Mouse (Mus musculus) kidney, embryonic 16.5 days (tissue): ENCODE results near the gene Pif1. TPM values are rescaled to one million over a fixed set of nuclear protein-coding genes. Genes with fewer than 3 reads are reported as not detected.

Source experiments
- ATAC-seq: fragments of 200-750 bp; cut with Nextera tagmentation; 2 replicates; pipeline ENCODE4 v1.8.0; 2017; ENCODE audit warnings: moderate TSS enrichment; ENCODE audit not compliant: low FRiP score, low TSS enrichment
- H3K27ac ChIP-seq: fragments of 300-500 bp; sonication (generic); 2 replicates; pipeline ENCODE4 v1.5.1; 2014; ENCODE audit warnings: low read length
- H3K27me3 ChIP-seq: fragments of 300-500 bp; sonication (generic); 2 replicates; pipeline ENCODE4 v1.6.1; 2014; ENCODE audit warnings: low read length, control low read depth, mixed read lengths; ENCODE audit not compliant: insufficient read depth
- H3K36me3 ChIP-seq: fragments of 300-500 bp; sonication (generic); 2 replicates; pipeline ENCODE4 v1.6.1; 2014; ENCODE audit warnings: low read length, control low read depth, mixed read lengths; ENCODE audit not compliant: insufficient read depth
- H3K4me1 ChIP-seq: fragments of 300-500 bp; sonication (generic); 2 replicates; pipeline ENCODE4 v1.6.1; 2014; ENCODE audit warnings: low read length, control low read depth, mixed read lengths; ENCODE audit not compliant: insufficient read depth
- H3K4me2 ChIP-seq: fragments of 300-500 bp; sonication (generic); replicated peaks from 2 replicates; pipeline ENCODE4 v1.6.1; 2014; ENCODE audit warnings: low read depth, low read length
- H3K4me3 ChIP-seq: fragments of 300-500 bp; sonication (generic); 2 replicates; pipeline ENCODE4 v1.5.1; 2014; ENCODE audit warnings: mild to moderate bottlenecking, low read length
- H3K9ac ChIP-seq: fragments of 300-500 bp; sonication (generic); replicated peaks from 2 replicates; pipeline ENCODE4 v1.6.1; 2014; ENCODE audit warnings: low read length
- H3K9me3 ChIP-seq: fragments of 300-500 bp; sonication (generic); 2 replicates; pipeline ENCODE4 v1.6.1; 2016; ENCODE audit warnings: low read length, control low read depth
- WGBS: fragments of 180-500 bp; shearing (Covaris S2); extraction: QIAGEN DNeasy Blood & Tissue Kit; methylation state at CpG from one replicate; pipeline ENCODE4 v1.1.7; 2014; 5-methylcytosine and 5-hydroxymethylcytosine counted together
- polyA plus RNA-seq: library from polyadenylated mRNA; unstranded; fragments of >200 nt; fragmentation: Nextera tagmentation; extraction: Ambion mirVana; gene quantifications from 2 replicates; pipeline ENCODE4 v1.2.1, GENCODE M21; 2015

Pif1 gene
- polyA plus RNA-seq = 15.5 and 16.9 TPM in 2 replicates

- Histone ChIP-seq H3K4me3 (peak within 1 kb of the TSS; percentile 66), H3K27ac (peak within 1 kb of the TSS; percentile 58; the same call in 1 of the 2 replicates), H3K36me3 (peaks cover 16% of the 10 kb centered on the region), H3K9me3 (no peaks in the 10 kb centered on the region), H3K9ac (peak within 1 kb of the TSS; percentile 80), H3K4me1 (peaks cover 24% of the 10 kb centered on the region), H3K27me3 (no peaks in the 10 kb centered on the region), H3K4me2 (peak within 1 kb of the TSS; percentile 90)
- WGBS = 11% methylated on average over 28 of the region's 28 CpGs
- ATAC-seq = peak; percentile 85
Observed at GRCm38 (mm10) chr9:65586406-65587269, at the start of gene Pif1. Gene Pif1 (plus strand): TSS chr9:65587160.

- Histone ChIP-seq H3K27ac (no peak overlapping the region), H3K36me3 (no peaks in the 10 kb centered on the region), H3K9me3 (no peaks in the 10 kb centered on the region), H3K9ac (no peak overlapping the region), H3K4me1 (peaks cover 8% of the 10 kb centered on the region; the same call in 1 of the 2 replicates), H3K27me3 (no peaks in the 10 kb centered on the region), H3K4me2 (no peak overlapping the region), H3K4me3 (no peak overlapping the region)
- WGBS = 89% methylated on average over 8 of the region's 8 CpGs
- ATAC-seq = no peak
Observed at GRCm38 (mm10) chr9:65537901-65538630, 48.9 kb upstream of the Pif1 start.

- no peak for ATAC-seq
- H3K9ac ChIP-seq = no peak overlapping the region
- H3K4me3 ChIP-seq = no peak overlapping the region
- H3K27me3 ChIP-seq = no peaks in the 10 kb centered on the region
- no peak overlapping the region for H3K27ac ChIP-seq
- 76% methylated on average over 9 of the region's 9 CpGs for WGBS
- no peak overlapping the region for H3K4me2 ChIP-seq
- peaks cover 8% of the 10 kb centered on the region; the same call in 1 of the 2 replicates for H3K4me1 ChIP-seq
- H3K9me3 ChIP-seq = no peaks in the 10 kb centered on the region
- H3K36me3 ChIP-seq = no peaks in the 10 kb centered on the region
Observed at GRCm38 (mm10) chr9:65539697-65540096, 47.3 kb upstream of the Pif1 start.

DNA sequence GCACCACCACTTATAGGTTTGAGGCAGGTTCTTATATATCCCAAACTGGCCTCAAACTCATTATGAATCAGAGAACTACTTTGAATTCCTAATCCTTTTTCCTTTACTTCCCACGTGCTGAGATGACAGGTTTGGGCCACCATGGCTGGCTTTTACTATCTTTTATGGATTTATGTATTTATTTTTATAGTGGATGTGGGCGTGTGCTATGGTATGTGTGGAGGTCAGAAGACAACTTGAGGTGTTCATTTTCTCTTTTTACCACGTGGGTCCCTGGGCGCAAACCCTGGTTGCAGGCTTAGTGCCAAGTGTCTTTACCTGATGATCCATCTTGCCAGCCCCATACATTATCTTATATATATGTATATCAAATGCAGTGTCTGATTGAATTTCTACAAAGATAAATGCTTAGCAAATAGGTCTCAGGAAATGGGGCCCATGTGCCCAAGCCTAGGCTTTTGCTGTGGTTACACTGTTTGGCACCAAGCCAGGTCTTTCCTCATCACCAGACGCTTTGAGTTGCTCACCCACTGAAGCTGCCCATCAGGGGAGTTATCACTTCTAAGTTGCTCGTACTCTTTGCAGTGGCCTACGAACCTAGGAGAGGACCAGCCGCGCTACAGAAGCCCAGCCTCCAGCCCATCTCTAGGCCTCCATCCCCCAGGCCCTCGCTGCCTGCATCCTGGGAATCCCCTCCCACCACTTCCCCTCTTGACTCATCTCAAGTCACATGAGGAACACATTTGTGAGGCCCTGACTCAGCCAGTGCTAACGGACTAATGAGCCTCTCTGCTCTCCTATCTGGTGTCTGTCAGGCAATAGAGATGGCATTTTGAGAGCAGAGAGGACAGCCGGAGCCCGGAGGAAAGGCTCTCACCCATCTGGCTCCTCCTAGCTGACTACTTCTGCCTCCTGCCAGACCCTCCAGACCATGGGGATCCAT, 45.6 kb upstream of the Pif1 start:
- 54% methylated on average over 13 of the region's 13 CpGs for WGBS
- Histone ChIP-seq H3K4me1 (peaks cover 14% of the 10 kb centered on the region; the same call in 1 of the 2 replicates), H3K9me3 (no peaks in the 10 kb centered on the region), H3K4me2 (no peak overlapping the region), H3K36me3 (no peaks in the 10 kb centered on the region), H3K27me3 (no peaks in the 10 kb centered on the region), H3K27ac (peak overlapping the region; percentile 64), H3K4me3 (no peak overlapping the region), H3K9ac (no peak overlapping the region)
- no peak for ATAC-seq

DNA sequence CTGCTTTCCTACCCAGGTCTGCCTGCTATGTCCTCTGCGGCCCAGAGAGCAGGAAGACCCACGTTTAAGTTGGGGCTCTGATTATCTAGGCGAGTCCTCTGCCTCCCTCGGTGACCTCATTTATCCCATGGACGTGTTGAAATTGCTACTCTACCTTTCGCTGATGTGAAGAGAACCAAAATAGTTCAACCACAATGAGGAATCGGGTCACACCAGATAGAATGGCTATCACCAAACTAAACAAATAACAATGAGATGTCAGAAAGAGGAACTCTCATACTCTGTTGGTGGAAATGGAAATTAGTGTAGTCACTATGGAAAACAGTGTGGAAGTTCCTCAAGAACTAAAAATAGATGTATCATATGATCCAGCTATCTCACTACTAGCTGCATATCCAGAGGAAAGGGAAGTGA, 44.8 kb upstream of the Pif1 start:
- no peak overlapping the region for H3K4me3 ChIP-seq
- H3K4me1 ChIP-seq = peaks cover 14% of the 10 kb centered on the region; the same call in 1 of the 2 replicates
- no peaks in the 10 kb centered on the region for H3K36me3 ChIP-seq
- H3K27ac ChIP-seq = peak overlapping the region; percentile 64
- no peaks in the 10 kb centered on the region for H3K27me3 ChIP-seq
- 80% methylated on average over 7 of the region's 7 CpGs for WGBS
- no peak overlapping the region for H3K4me2 ChIP-seq
- no peak for ATAC-seq
- H3K9ac ChIP-seq = no peak overlapping the region
- H3K9me3 ChIP-seq = no peaks in the 10 kb centered on the region

DNA sequence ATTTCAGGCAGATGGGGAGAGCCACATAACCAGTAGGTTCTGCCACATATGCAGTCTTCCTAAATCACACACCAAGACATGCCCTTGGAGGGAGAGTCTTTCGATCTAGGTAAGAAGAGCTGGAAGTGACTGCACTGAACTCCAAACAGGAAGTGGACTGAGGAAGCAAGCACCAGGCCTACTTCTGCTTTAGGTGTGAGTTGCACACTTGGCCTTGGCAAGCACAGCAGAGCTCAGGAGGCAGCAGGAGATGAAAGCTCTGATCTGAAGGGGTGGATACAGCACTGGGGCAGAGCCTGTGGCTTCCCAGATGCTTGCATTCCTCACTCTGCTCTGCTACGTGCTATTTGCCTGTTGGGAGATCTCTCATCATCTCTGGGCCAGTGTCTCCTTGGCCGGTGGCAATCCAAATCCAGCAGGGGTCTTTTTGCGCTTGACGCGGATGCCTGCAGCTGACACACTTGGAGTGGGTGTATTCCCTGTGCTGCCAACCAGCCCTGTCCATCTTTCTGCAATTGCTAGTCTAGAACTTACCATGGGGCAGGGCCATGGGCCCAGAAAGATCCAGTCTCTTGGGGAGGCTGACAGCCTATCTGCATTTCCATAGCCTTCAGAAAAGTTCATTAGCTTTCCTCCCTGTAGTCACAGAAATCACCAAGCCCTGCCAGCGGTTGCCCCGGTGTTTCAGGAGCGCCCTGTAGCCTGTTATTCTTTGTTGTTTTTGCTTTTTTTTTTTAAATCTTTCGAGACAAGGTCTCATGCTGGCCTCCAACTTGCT, 41.1 kb upstream of the Pif1 start:
- 72% methylated on average over 10 of the region's 10 CpGs for WGBS
- no peaks in the 10 kb centered on the region for H3K27me3 ChIP-seq
- no peaks in the 10 kb centered on the region for H3K36me3 ChIP-seq
- H3K4me1 ChIP-seq = peaks cover 35% of the 10 kb centered on the region
- H3K27ac ChIP-seq = peak overlapping the region; percentile 12; the same call in 1 of the 2 replicates
- no peak overlapping the region for H3K4me2 ChIP-seq
- no peak for ATAC-seq
- H3K9me3 ChIP-seq = no peaks in the 10 kb centered on the region
- no peak overlapping the region for H3K4me3 ChIP-seq
- no peak overlapping the region; the same call in 1 of the 2 replicates for H3K9ac ChIP-seq

DNA sequence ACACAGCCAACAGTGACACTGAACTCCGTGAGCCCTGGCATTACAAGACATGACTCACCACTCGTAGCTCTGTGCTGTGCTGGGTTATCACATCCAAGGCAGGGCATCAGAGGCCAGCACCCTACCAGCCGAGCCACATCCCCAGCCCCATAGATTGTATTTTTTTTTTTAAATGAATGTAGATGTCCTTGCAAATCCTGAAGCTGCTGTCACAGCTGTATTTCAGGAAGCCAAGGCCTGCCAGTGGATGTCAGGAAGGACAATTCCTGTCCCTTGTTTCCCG, 40.6 kb upstream of the Pif1 start:
- H3K4me2 ChIP-seq = no peak overlapping the region
- WGBS = 59% methylated on average over 4 of the region's 4 CpGs
- peaks cover 36% of the 10 kb centered on the region for H3K4me1 ChIP-seq

DNA sequence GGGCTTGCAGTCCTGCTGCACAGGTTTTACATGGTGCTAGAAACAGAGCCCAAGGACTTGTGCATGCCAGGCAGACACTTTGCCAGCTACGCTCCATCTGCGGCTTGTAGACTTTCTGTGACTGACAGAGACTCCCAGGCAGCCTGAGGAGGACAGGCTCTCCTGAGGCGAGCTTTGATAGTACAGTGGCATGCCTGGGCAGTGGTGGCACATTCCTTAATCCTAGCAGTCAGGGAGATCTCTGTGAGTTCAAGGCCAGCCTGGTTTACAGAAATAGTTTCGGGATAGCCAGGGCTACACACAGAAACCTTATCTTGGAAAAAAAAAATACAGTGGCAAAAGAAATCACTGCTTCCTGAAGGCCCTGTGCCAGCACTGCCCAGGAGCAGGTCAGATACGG, 39.8 kb upstream of the Pif1 start:
- 87% methylated on average over 5 of the region's 5 CpGs for WGBS
- Histone ChIP-seq H3K4me2 (no peak overlapping the region), H3K27ac (no peak overlapping the region)

More for the DNA sequence above, 40.6 kb upstream of the Pif1 start:
- H3K9me3 ChIP-seq = no peaks in the 10 kb centered on the region
- H3K27me3 ChIP-seq = no peaks in the 10 kb centered on the region
- no peaks in the 10 kb centered on the region for H3K36me3 ChIP-seq
- H3K9ac ChIP-seq = no peak overlapping the region
- ATAC-seq = no peak
- no peak overlapping the region for H3K27ac ChIP-seq
- H3K4me3 ChIP-seq = no peak overlapping the region

DNA sequence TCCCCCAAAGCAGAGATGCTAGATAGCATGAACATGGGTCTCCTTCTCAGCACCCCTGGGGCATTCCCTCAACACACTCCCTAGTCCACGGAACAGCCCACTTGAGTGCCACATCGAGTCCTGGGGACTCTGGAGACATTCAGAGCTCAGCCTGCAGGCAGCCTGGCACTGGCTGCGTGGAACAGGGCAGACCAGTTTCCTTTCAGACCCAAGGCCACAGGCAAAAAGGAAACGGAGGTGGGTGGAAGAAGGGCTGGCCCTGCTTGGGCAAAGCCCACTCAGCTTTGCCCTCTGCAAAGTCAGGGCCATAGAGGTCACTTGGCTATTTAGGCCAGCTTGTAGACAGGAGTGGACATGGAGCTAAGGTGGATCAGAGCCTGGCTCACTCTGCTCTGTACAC, 39.1 kb upstream of the Pif1 start:
- Histone ChIP-seq H3K36me3 (no peaks in the 10 kb centered on the region), H3K27ac (no peak overlapping the region), H3K4me3 (no peak overlapping the region), H3K9me3 (no peaks in the 10 kb centered on the region), H3K4me1 (peaks cover 28% of the 10 kb centered on the region), H3K9ac (0 out of 2 replicates have a peak overlapping the region, but pooled peaks have one; percentile 44), H3K4me2 (no peak overlapping the region), H3K27me3 (no peaks in the 10 kb centered on the region)
- ATAC-seq = no peak
- whole genome bisulfite sequencing = 56% methylated on average over 4 of the region's 4 CpGs

More for the DNA sequence above, 39.8 kb upstream of the Pif1 start:
- no peak for ATAC-seq
- Histone ChIP-seq H3K9me3 (no peaks in the 10 kb centered on the region), H3K4me3 (no peak overlapping the region), H3K27me3 (no peaks in the 10 kb centered on the region), H3K4me1 (peaks cover 28% of the 10 kb centered on the region), H3K36me3 (no peaks in the 10 kb centered on the region), H3K9ac (no peak overlapping the region)
